Mouse (Mus musculus) cerebellum, postnatal 25 days (tissue): ENCODE measurements at regions not wholly inside any gene's neighbourhood (a gene's known extent, or its start where the extent isn't known, plus 50 kb on each side); places are given as distances from the start of the nearest gene placed in this dataset.
A peak's percentile ranks its signal among the peaks of the same experiment; 100 is the strongest.

Source experiments
- DNase-seq, 2 experiments: peaks; one replicate each; pipeline ENCODE4 v3.0.0; 2021; ENCODE audit warnings: mixed read lengths in 2 of 2

DNA sequence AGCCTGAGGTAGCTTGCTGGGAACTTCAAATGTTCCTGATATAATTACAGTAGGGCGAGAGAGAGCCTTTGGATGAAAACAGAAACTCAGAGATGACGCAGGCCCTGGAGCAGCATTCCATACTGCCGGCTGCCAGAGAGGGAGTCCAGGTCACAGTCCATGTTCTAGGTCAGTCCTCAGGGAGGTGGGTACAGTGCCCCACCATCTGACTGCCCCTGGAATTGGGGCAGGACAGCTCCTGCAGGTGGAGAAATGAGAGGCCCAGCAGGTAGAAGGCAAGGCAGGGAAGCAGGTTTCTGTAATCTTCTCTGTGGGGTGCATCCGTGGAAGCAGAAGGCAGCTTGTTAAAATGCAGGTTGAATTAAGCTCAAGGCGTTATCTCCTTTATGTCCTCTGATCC lies 94.5 kb upstream of the 4930596D02Rik start:
- peak; percentile 40 to 46 for DNase-seq

DNA sequence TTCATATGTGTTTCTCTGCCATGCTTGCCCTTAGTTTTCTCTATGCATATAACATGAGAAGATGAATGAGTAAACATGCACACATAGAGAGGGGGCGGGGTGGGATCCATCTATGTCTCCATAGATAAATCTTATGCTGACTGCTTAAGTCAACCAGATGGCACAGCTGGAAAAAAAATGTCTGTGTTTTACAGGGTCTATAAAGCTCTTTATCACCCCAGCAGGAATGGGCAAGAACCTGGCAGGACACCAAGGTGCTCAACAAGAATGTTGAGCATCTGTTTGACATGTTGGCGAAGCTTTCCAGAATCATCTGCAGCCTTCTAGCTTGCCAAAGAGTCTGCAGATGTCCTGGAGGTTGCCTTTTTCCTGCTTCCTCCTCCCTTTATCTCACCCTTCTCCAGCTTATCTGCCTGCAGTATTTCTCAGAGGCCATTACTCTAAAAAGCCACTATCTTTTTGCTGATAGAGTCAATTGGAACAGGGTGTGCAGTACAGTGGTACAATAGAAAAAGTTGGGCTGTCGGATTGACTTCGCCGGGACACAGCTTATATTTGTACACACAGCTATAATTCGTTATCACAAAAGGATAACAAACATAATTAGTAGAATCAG lies 73.0 kb upstream of the 4930596D02Rik start:
- DNase-seq = no peak

- DNase-seq = no peak
Measured at GRCm38 (mm10) chr14:35874265-35874664, 62.5 kb upstream of the 4930596D02Rik start.
